Mouse (Mus musculus) gastrocnemius, adult 2 months (tissue): ENCODE measurements around the gene Nprl2. TPM values are rescaled to one million over a fixed set of nuclear protein-coding genes. Genes with fewer than 3 reads are reported as not detected.
A peak's percentile ranks its signal among the peaks of the same experiment; 100 is the strongest.

Experiments
- DNase-seq: peaks from one replicate; pipeline ENCODE4 v3.0.0; 2022
- H3K27ac ChIP-seq: fragments of 200-600 bp; 2 replicates; pipeline ENCODE4 v1.8.1; 2022; ENCODE audit warnings: mild to moderate bottlenecking
- H3K4me3 ChIP-seq: fragments of 200-600 bp; 2 replicates; pipeline ENCODE4 v1.8.1; 2022; ENCODE audit warnings: mild to moderate bottlenecking, moderate library complexity
- CTCF ChIP-seq: fragments of 200-600 bp; IDR thresholded peaks from 2 replicates; pipeline ENCODE4 v1.8.1; 2022; ENCODE audit warnings: antibody characterized with exemption, mild to moderate bottlenecking, moderate library complexity
- intact Hi-C: fragments of 180-260 bp; cut with DNase I; formaldehyde crosslinking; loops from one replicate; pipeline ENCODE4 v1.15.1; 2025
- total RNA-seq, 2 experiments: library from RNA; stranded (reverse); gene quantifications; 2 replicates each; pipeline ENCODE4 v1.2.3; 2021

Gene Nprl2
- total RNA-seq, 2 experiments from 2014 or later: 9.7 to 11.5 TPM

GRCm38 (mm10) chr9:107541005-107541404, 1.0 kb upstream of the Nprl2 start:
- H3K27ac ChIP-seq: no peak overlapping the region; the same call in 1 of the 2 replicates
- no peak for TF ChIP-seq CTCF
- H3K4me3 ChIP-seq: peak overlapping the region; percentile 88
- intact Hi-C loops: no loop called here
- DNase-seq: no peak

DNA sequence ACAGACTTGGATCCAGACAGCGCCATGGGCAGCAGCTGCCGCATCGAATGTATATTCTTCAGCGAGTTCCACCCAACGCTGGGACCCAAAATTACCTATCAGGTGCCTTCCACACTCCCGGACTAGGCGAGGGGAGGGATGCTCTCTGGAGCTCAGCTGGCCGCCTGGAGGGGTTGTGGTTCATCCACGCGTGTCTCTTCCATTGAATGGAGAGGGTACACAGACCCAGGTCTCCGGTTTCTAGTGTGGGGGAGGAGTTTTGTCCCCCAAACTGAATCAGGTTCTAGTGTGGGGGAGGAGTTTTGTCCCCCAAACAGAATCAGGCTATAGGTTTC, 293 bp downstream of the Nprl2 start:
- Histone ChIP-seq H3K4me3 (peak overlapping the region; percentile 88), H3K27ac (peak overlapping the region; percentile 95)
- intact Hi-C loops: no loop called here
- no peak for TF ChIP-seq CTCF
- no peak for DNase-seq

DNA sequence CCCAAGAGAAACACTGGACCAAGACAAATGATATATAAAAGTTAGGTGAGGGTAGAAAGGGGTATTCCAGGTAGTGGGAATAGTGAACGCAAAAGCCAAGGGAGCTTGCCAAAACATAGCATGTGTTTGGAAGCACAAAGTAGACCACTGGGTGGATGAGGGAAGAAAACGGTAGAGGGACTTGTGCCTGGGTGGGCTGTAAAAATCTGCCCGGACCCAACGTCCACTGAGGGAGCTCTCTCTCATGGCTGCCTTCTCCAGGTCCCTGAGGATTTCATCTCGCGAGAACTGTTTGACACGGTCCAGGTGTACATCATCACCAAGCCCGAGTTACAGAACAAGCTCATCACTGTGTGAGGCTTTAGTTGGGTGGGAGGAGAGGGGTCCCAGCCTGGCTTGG, 695 bp downstream of the Nprl2 start:
- no peak for DNase-seq
- intact Hi-C loops: no loop called here
- Histone ChIP-seq H3K27ac (peak overlapping the region; percentile 95), H3K4me3 (peak overlapping the region; percentile 88)
- no peak for TF ChIP-seq CTCF

DNA sequence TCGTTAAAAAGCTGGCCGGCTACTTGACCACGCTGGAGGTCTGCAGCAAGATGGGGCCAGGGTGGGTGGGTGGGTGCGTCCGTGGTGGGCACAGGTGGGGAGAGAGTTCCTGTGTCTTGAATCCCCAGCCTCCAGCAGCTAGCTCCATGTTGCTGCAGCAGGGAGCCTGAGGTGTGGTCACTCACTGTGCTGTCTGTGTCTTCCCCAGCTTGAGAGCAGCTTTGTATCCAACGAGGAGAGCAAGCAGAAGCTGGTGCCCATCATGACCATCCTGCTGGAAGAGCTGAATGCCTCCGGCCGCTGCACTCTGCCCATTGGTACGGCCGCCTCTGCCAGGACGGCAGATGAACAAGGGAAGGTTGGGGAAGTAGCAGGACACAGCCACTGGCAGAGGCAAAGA, 1.3 kb downstream of the Nprl2 start:
- intact Hi-C loops: no loop called here
- no peak for DNase-seq
- no peak for TF ChIP-seq CTCF
- no peak overlapping the region for H3K4me3 ChIP-seq
- H3K27ac ChIP-seq: no peak overlapping the region

DNA sequence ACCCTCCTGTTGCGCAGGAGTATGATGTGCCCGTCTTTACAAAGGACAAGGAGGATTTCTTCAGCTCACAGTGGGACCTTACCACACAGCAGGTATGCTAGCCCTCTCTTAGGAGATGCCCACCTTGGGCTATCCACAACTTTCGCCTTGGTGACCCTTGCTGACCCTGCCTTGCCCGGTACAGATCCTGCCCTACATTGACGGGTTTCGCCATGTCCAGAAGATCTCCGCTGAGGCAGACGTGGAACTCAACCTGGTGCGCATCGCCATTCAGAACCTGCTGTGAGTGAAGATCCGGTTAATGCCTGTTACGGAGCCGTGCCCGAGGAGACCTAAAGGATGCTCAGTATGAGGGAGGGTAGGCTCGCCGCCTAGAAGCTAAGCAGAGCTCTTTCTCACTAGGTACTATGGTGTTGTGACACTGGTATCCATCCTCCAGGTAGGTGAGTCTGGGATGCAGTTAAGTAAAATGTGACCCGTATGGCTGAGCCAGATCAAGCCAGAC, 2.2 kb downstream of the Nprl2 start:
- TF ChIP-seq CTCF: no peak
- Histone ChIP-seq H3K4me3 (no peak overlapping the region), H3K27ac (no peak overlapping the region)
- no peak for DNase-seq
- intact Hi-C loops: no loop called here

GRCm38 (mm10) chr9:107544729-107545128, 2.7 kb downstream of the Nprl2 start:
- intact Hi-C loops: no loop called here
- no peak for DNase-seq
- no peak overlapping the region for H3K27ac ChIP-seq
- TF ChIP-seq CTCF: no peak
- H3K4me3 ChIP-seq: no peak overlapping the region

DNA sequence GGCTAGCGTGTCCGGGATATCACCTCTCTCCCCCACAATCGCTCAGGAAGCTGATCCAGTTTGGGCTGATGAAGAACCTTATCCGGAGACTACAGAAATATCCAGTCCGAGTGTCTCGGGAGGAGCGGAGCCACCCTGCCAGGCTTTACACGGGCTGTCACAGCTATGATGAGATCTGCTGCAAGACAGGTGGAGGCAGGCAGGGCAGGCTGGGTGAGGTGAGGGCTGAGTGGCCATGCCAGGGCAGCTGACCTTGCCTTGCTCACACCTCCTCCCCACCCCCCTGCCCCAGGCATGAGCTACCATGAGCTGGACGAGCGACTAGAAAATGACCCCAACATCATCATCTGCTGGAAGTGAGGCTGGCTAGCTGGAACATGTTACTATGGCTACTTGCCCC, 3.2 kb downstream of the Nprl2 start:
- no peak for DNase-seq
- no peak for TF ChIP-seq CTCF
- H3K4me3 ChIP-seq: no peak overlapping the region
- intact Hi-C loops: no loop called here
- 0 out of 2 replicates have a peak overlapping the region, but pooled peaks have one; percentile 9 for H3K27ac ChIP-seq

- Histone ChIP-seq H3K27ac (0 out of 2 replicates have a peak overlapping the region, but pooled peaks have one; percentile 9), H3K4me3 (no peak overlapping the region)
- intact Hi-C loops: no loop called here
- DNase-seq: peak; percentile 77
- TF ChIP-seq CTCF: peak; percentile 97
Measured at GRCm38 (mm10) chr9:107545602-107546001, 3.6 kb downstream of the Nprl2 start.

GRCm38 (mm10) chr9:107547026-107547425, 5.0 kb downstream of the Nprl2 start, which contains the start of gene Zmynd10:
Gene Zmynd10 (plus strand): TSS chr9:107547298.
- peak; percentile 87 for DNase-seq
- intact Hi-C loops: no loop called here
- no peak for TF ChIP-seq CTCF
- H3K27ac ChIP-seq: peak within 1 kb of the TSS; percentile 21; the same call in 1 of the 2 replicates
- peak within 1 kb of the TSS; percentile 46 for H3K4me3 ChIP-seq

GRCm38 (mm10) chr9:107547957-107548356, 5.9 kb downstream of the Nprl2 start:
- no peak overlapping the region for H3K27ac ChIP-seq
- no peak for DNase-seq
- no peak for TF ChIP-seq CTCF
- no peak overlapping the region for H3K4me3 ChIP-seq
- intact Hi-C loops: no loop called here

- H3K27ac ChIP-seq: no peak overlapping the region
- no peak overlapping the region for H3K4me3 ChIP-seq
- intact Hi-C loops: no loop called here
- TF ChIP-seq CTCF: no peak
- DNase-seq: no peak
Measured at GRCm38 (mm10) chr9:107548820-107549219, 6.8 kb downstream of the Nprl2 start.

DNA sequence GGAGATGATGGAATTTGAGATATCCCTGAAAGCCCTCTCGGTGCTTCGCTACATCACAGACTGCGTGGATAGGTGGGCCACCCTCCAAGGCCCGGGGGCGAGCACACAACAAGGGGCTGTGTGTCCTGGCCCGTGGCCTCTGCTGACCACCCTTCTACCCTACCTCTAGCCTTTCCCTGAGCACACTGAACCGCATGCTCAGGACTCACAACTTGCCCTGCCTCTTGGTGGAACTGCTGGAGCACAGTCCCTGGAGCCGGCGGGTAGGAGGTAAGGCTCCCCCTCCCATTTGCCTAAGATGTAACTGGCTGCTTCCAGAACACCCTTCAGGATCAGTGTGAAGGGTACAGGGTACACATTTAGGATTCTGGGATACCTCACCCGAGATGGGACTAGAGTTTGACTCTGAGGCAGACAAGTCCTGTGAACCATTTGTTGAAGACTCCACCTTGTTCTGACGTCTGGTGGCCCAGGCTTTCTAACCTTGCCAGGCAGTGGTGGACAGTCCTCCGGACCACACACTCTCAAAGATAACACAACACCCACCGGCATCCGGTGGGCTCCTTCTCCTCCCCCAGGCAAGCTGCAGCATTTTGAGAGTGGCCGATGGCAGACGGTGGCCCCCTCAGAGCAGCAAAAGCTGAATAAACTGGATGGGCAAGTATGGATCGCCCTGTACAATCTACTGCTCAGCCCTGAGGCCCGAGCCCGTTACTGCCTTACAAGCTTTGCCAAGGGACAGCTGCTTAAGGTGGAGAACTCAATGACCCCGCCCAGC, 7.5 kb downstream of the Nprl2 start:
- Histone ChIP-seq H3K4me3 (no peak overlapping the region), H3K27ac (no peak overlapping the region)
- intact Hi-C loops: no loop called here
- TF ChIP-seq CTCF: no peak
- no peak for DNase-seq

GRCm38 (mm10) chr9:107550491-107551116, 8.6 kb downstream of the Nprl2 start:
- DNase-seq: no peak
- Histone ChIP-seq H3K4me3 (no peak overlapping the region; the same call in 1 of the 2 replicates), H3K27ac (peak overlapping the region; percentile 85; the same call in 1 of the 2 replicates)
- intact Hi-C loops: no loop called here
- TF ChIP-seq CTCF: no peak
